Mouse (Mus musculus) T-helper 17 cell (primary cell): ENCODE data around the gene Cpxm2.

Experiments
- in situ Hi-C, 2 experiments: fragments of 300-600 bp; cut with MboI, MseI; formaldehyde crosslinking; loops; 1 replicate in 1 of 2; 2 replicates in 1 of 2; pipeline ENCODE4 v1.15.1; 2025; ENCODE audit warnings: high pct_unique_total_duplicates in 2 of 2

Gene Cpxm2

DNA sequence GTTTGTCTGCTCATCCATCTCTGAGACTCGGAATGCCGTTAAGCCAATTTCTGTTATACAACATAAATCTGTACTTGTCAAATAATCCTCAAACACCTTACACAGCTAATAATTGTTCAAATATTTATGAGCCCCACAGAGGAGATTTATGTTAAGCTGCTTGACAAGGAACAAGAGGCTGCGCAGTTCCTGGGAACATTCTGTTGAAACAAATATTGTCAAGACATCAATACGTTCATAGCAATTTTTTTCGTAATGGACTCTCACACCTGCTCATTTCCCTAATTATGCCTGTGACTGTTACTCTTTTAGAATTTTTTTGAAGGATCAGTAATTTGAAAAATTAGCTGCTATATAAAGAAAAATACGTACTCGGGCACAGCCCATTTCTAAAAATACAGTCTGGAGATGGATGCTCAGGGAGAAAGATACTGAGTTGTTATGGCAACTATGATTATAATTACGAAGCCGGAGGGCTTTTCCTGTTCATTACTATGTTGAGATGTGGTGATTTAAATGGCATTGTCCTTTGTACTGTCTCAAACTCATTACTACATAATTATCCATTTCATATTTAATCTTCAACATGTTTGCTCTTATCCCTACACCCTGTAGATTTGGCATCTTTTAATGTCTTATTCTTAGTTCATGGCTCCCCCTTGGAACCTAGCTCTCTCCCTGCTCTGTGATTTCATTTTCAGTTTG is 3.9 kb upstream of the Cpxm2 start:
- in situ Hi-C loops, result no loop called here

DNA sequence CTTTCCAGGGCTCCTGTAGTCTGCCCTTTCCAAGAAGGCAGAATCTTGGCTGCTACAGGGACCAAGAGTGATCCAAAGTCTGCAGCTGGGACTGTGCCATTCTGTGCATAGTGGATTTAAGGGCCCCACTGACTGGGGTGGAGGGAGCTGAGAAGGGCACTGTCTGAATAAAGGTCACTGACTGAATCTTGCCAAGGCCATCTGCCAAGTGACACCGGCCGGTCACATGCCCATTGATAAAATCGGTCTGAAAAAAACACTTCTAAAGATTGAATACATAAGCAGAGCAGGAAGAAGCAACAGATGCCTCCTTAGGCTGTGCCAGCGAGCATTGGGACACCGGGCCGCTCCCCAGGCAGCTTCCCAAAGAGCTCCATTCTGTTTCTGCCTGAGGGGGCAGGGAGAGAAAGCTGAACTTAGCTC is 803 bp downstream of the Cpxm2 start:
- in situ Hi-C loops, result no loop called here

DNA sequence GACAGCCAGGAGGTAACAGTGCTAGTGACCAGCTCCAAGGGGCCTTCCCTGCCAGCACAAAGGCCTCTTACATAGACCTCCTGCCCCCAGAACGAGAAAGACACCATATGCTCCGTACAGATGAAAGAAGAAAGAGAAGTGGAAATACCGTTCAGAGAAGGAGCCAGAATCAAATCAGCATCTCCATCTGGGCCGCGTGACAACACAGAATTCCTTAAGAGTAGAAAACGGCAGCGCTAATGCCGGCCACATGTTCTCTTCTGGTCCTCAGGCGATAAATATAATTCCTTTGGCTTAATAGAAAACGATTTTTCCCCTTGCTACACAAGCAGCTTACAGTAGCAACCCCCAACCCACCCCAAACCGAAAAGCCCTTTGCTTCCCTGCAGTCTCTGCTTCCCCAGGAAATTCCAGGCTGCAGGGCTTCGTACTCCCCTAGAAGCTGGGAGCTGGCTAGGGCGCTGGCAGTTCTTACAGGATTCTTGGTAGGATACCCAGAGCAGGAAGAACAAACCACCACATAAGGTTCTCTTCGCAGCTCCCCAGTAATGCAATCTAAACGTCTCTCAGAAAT is 9.2 kb downstream of the Cpxm2 start:
- in situ Hi-C loops, result no loop called here

DNA sequence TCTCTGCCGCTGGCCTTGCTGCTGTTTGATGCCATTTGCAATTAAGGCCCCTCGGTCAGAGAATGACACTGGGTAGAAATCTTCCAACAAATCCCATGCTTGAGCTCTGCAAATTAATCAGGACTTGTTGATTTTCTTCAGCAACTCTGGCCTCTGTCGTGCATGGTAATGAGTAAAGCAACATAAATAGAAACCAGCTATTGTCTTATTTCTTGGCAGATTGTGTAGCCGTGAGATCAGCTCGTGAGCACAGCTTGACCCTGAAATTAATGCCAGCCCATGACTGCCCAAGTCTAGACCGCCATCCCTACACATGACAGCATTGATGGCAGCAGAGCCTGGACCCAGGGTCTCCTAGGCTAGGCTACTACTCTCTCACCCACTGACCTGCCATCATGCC is 25.9 kb downstream of the Cpxm2 start:
- in situ Hi-C loops, result no loop called here

DNA sequence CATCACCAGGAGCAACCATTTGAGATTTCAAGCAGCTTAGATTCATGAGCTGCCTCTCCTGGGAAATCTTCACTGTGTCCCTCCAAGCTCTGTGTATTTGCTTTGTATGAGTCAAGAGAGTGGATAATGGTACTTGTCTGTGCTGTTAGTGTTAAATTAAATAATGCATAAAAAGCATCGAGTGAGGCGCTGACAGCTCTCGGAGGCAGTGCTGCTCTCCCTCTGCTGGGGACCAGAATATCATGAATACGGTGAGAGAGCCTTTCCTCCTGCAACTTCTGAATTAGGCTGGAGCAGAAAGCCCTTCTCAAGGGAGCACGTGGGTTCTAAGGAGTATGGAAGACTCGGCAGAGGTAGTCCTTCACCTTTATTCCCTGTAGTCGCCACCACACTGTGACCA is 29.6 kb downstream of the Cpxm2 start:
- in situ Hi-C loops, result no loop called here

DNA sequence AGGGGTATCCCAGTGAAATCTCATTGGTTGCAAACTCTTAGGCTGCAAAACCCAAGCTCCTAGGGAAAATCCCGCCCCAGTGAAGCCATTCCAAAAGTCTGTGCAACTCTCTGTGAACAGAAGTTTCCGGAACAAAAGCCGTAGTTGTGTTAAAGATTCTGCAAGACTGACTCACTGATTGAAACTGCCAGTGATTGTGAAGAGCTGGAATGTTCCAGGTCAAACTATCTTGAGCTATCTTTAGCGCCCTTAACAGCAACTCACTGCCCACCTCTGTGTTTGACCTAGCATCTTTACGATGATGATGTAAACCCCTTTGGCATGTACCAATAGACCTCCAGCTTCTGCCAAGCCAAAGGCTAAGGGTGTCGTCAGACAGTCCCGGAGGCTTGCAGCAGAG is 31.3 kb downstream of the Cpxm2 start:
- in situ Hi-C loops, result no loop called here

DNA sequence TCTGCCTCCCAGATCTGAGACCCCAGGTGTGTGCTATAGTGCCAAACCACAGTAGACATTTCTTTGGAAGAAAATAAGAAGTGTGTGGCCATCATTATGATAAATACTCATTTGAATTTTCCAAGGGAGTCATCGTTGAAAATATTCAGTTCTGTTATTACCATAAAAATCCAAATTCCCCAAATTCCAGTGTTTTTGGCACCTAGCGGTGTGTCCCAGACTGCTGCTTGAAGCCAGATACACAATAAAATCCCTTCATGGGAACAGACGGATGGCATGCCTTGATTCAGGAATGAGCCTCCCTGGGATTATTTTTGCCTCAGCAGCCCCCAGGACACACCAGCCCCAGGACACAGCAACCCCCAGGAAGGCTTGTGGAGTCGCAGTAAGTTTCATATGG is 34.7 kb downstream of the Cpxm2 start:
- in situ Hi-C loops, result no loop called here

DNA sequence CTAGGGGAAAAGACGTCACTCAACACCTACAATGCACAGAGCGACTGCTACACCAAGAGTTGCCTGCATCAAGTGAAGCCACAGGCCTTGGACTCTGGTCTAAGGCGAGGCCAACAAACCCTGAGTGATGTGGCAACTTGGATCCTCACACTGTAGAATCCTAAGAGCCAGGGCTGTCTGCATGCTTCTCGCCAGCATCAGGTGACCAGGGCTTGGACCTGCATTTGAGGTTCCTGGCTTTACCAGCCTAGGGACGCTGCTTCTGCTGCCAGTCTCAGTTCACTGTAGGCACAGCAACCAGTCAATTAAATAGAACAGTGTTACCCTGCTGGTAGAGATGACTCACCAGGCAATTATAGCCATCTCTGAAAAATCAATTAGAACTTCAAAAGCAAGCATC is 42.8 kb downstream of the Cpxm2 start:
- in situ Hi-C loops, result no loop called here

DNA sequence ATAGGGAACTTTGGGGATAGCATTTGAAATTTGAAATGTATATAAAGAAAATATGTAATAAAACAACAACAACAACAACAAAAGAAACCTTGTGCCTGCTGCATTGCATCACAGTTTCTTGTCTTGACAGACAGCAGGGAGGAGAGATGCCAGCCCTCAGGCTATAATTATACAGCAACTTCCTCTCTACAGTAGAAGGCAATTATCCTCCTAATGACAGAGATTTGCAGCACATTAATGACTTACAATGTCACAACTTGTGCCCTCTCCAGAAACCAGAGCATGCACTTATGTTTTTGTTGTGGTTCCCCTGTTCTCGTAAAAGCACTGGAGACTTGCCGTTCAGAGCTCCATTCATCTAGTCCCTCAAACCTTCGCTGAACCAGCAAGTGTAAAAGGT is 44.2 kb downstream of the Cpxm2 start:
- in situ Hi-C loops, result no loop called here

DNA sequence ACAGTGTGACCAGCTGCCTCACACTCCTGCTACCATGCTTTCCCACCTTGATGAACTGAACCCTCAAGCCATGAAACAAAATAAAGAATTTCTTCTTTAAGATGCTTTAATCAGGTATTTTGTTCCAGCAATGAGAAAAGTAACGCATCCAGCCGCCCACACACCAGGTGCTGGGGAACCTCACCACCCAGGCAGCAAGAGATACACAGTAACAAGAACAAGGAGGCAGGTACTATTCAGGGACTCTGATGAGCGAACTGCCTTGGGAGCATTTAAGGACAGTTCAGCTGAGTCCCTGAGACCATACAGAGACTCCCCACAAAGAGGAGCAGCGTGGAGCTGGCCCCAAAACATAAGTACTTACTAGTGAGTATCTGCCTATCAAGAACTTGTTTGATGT is 47.6 kb downstream of the Cpxm2 start:
- in situ Hi-C loops, result loop anchor here in 1 of 2 experiments (10.0 kb wide), 1 partner anchor 812 kb away; no protein-coding TSS in a partner anchor

DNA sequence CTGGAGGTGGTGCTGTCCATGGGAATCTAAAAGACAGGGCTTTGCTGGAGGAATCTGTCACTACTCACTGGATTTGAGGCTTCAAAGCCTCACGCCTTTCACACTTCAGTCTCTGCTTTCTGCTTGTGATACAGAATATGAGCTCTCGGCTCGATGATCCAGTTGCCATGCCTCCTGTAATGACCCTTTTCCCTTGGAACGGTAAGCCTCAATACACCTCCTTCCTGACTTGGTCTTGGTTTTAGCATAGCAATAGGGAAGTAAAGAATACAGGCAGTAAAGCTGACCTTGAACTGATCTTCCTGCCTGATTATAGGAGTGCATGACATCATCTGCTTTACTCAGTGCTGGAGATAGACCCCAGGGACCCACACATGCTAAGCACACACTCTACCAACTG is 49.2 kb downstream of the Cpxm2 start:
- in situ Hi-C loops, result loop anchor here in 1 of 2 experiments (10.0 kb wide), 1 partner anchor 811 kb away; no protein-coding TSS in a partner anchor

DNA sequence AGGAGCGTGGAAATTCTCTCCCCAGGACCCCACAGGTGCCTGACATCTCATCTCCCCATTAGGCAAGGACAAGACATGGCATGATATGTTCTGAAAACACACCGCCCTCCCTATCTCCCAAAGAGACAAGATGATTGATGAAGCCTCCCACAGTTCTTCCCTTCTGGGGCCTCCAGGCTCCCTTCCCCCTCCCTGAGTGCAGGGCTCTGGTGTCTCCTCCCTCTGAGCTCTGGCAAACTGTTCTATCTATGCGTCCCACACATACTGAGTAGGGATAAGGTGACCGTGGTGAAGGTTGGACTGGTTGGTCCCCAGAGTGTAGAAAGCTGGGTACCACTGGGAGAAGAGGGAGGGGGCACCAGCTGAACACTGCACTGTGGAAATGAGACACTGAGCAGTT is 56.1 kb downstream of the Cpxm2 start:
- in situ Hi-C loops, result no loop called here

DNA sequence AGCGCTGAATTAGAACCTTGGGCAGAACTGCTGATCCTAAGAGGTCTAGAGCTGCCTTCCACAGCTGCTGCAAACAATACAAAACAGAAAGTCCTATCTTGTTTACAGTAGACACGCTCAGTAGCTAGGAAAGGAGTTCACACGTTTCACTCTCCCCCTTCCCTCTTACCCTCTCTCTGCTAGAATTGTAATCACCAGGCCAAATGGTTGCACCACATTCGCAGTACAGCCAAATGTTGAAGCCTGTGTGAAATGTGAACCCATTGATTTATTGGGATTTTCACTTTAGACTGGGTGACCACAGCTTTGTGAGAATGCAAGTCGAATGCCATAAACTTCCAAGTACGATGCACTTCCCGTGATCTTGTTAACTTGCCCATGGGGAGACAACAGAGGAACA is 59.9 kb downstream of the Cpxm2 start:
- in situ Hi-C loops, result no loop called here

DNA sequence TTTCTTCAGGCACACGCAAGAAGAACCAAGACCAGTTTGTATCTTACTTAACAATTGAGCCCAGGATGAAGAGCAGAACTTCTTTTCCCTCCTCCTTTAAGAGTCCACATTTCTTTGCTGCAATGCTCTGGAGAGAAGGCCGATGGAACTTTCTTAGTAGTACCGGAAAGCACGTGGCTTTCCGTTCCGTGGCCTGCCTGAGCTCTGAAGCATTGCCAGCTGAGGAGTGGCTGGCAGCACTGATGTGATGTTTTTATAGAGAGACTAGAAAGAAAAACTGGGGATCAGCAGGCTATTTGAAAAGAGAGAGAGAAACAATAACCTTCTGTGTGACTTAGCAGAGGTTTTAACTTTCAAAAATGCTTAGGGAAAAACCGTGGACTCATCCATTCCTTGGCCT is 63.0 kb downstream of the Cpxm2 start:
- in situ Hi-C loops, result no loop called here

DNA sequence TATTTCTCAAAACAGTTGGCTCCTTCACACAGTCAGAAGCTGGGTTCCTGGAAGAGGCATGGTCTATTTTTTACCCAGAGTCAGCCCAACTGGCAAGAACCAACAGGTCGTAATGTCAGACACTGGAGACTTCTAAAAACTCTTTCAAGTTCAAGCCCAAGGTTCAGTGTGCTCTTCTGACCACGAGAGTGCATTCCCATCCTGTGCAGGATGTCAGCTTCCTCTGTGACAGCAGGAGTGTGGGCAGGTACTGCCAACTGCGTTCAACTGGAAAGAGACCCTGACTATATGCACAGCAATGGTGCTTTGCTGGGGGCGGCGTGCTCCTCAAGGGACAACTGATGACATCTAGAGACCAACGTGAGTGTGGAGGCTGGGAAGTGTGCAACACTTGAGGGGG is 65.9 kb downstream of the Cpxm2 start:
- in situ Hi-C loops, result no loop called here

DNA sequence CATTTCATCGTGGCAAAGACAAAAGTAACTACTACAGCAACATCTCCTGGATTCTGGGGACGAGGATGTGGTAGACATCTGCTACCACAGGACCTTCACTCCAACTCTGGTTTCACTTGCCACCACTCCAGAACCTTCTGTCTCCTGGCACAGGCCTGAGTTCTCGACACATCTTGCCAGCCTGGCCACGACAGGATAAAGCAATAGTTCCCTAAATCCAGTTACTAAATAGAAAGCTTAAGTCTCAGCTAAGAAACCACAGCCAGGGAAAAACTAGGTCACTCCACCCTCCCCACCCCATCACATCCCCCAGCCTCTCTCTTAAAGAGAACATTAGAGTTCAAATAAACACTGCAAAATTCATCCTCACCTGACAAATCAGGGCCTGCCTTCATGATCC is 66.4 kb downstream of the Cpxm2 start:
- in situ Hi-C loops, result no loop called here

DNA sequence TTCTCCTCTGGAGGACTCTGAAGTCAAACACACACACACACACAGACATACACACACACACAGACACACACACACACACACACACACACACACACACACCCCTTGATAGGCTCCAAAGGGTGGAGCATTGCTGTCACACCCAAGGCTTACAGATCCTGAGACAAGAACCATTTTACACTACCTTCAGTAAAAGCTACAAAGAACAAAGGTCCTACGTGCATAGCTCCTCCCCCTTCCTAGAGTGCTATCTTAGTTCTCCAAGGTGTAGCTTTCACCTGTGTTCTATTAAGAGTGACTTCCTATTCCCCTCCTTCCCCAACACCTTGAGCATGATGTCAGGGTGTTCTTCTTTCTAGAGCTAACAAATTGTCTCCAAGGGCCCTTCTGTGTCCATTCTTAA is 78.7 kb downstream of the Cpxm2 start:
- in situ Hi-C loops, result no loop called here

DNA sequence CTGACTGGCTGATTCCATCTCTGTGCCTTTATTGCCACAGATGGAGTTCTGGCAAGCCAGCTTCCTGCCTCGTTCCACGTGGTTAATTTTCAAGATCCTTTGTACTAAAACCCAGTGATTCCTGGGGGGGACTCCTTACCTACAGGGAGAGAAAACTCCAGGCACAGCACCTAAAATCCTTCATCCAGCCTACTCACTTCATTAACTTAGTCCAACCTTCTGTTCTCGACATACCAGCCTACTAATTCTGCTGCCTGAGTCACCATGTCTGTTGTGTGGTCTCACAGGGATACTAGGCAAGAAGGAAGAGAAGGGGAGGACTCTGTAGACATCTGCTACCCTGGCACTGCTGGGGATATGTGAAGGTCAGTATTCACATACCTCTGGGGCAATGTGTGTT is 80.0 kb downstream of the Cpxm2 start:
- in situ Hi-C loops, result no loop called here

DNA sequence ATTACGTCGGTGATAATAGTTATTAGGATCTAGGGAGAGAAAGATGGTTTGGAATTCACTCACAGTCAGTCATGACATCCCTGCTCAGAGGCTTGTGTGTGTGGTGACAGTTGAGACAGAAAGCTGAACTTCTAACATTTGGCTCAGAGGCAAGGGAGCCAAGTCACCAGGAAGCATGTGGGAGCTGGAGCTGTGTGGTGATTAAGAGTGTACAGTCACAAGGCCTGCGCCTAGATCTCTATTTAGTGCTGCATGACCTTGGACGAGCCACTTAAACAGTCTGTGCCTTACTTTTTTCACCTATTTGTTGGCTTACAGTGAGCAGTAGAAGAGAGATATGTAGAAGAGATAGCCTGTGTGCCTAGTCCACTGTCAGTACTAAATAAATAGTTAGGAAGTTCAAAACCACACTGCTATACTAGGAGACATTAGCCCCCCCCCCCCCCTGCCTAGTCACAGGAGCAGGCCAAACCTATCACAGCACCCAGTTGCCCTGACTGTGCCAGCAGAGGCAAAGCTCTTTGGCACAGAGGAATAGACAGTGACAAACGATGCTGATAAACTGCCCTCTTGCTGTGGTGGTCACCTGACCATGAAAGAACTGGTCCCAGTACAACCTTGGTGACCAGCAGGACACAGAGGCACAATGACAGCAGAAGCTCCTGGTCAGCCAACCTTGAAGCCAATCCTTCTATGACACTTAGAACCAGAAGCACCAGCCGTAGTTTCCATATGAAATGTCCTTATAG is 83.5 kb downstream of the Cpxm2 start:
- in situ Hi-C loops, result no loop called here

DNA sequence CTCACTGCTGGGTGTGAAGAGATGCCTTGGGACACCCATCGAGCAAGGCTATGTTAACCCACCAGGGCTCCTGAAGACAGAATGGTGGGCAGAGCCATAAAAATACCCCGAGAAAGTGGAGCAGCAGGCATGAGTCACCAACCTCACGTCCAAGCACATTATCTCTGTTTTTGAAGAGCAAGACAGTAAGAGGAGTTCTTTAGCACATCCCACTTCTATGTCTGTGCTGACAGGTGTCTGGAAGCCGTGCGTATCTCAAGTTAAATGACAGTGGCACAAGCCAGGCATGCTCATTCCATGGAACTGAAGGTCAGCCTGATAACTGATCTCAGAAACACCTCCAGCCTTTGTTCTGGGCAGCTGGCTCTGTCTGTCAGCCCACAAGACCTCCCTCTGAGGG is 86.6 kb downstream of the Cpxm2 start:
- in situ Hi-C loops, result no loop called here

DNA sequence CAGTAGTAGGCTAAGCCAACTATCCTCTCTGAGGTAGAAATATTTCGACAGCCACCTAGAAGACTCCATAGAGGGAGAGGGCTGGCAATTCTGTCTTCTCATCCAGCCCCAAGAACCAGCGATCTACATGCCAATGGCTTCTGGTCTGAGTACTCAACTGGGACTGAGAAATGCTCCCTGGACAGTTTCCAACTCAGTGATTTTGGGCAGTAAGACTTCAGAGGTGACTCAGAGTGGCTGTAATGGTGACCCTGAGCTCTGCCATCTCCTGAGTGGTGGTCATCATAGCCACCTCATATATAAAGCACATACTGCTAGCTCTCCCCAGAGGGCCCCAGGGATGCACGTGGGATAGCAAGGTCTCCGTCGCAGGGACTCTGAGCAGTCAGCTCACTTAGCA is 87.0 kb downstream of the Cpxm2 start:
- in situ Hi-C loops, result no loop called here

DNA sequence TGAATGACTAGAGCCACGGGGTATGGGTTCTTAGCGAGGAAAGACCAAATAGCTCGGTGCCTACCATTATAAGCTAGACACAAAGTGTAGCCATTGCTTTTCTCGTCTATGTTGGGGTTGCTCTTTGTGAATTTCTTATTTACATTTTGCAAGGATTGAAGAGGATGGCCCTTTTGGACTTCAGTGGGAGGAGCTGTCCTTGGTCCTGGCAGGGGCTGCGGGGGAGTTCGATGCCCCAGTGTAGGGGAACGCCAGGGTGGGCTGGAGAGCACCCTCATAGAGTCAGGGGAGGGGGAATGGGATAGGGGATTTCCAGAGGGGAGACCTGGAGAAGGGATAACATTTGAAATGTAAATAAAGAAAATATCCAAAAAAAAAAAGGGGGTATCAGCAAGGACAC is 94.4 kb downstream of the Cpxm2 start:
- in situ Hi-C loops, result loop anchor here in 1 of 2 experiments (5.0 kb wide), 1 partner anchor 58 kb away; no protein-coding TSS in a partner anchor

DNA sequence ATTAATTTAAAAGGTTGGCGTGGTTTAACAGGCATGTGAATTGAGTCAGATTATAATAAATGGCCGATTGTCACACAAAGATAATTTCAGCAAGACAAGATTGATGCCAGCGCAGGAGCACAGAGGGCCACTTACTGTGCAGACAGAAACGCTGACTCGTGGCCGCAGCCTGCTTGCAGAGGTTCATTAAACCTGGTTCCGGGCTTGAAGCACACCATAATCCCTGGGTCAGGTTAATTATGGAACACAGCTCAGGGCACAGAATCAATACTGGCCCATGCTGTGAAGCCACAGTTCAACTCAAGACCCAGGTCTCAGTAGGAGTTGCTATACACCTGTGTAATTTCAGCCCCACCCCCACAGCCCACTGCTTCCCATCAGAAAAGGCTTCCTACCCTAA is 98.0 kb downstream of the Cpxm2 start:
- in situ Hi-C loops, result no loop called here
